Mouse (Mus musculus): ENCODE results near the gene Tchh. TPM values are rescaled to one million over a fixed set of nuclear protein-coding genes. Genes with fewer than 3 reads are reported as not detected.
A peak's percentile ranks its signal among the peaks of the same experiment; 100 is the strongest.

The Tchh gene
- polyA plus RNA-seq (2014; fragmentation: Nextera tagmentation; extraction: Ambion mirVana), result 1.1 TPM in 2 replicates

- ATAC-seq (ENCODE audit: insufficient read depth, low FRiP score, low TSS enrichment) (no peak), DNase-seq (ENCODE audit: low spot score) (no peak)
- H3K27ac ChIP-seq (ENCODE audit: low read depth, low read length), result no peak within 1 kb of the TSS
- no peak within 1 kb of the TSS for H3K4me2 ChIP-seq (ENCODE audit: low read depth)
- no peak within 1 kb of the TSS for H3K4me3 ChIP-seq (ENCODE audit: low read depth, low read length)
- no peak within 1 kb of the TSS for H3K9ac ChIP-seq (ENCODE audit: low read length)
- H3K9me3 ChIP-seq (ENCODE audit: control insufficient read depth, low read length), result no peaks in the 10 kb centered on the region
- 91% methylated on average over 1 of the region's 1 CpGs for WGBS
- no peaks in the 10 kb centered on the region for H3K36me3 ChIP-seq (ENCODE audit: control insufficient read depth, insufficient read depth, low read length)
- peaks cover 5% of the 10 kb centered on the region; the same call in 1 of the 2 replicates for H3K4me1 ChIP-seq (ENCODE audit: control insufficient read depth, insufficient read depth, low read length)
- peaks cover 27% of the 10 kb centered on the region for H3K27me3 ChIP-seq (ENCODE audit: control insufficient read depth, insufficient read depth, low read length)
Measured at GRCm38 (mm10) chr3:93442030-93442429, at the start of gene Tchh. Gene Tchh, plus strand, starts transcription at chr3:93442330.

GRCm38 (mm10) chr3:93393366-93393765 is 48.8 kb upstream of the Tchh start, which contains the start of gene Rptn:
Gene Rptn, plus strand, starts transcription at chr3:93393699.
- Histone ChIP-seq H3K27me3 (ENCODE audit: control insufficient read depth, insufficient read depth, low read length) (no peaks in the 10 kb centered on the region), H3K4me3 (ENCODE audit: low read depth, low read length) (no peak within 1 kb of the TSS), H3K4me2 (ENCODE audit: low read depth) (no peak within 1 kb of the TSS), H3K27ac (ENCODE audit: low read depth, low read length) (no peak within 1 kb of the TSS), H3K9me3 (ENCODE audit: control insufficient read depth, low read length) (no peaks in the 10 kb centered on the region), H3K9ac (ENCODE audit: low read length) (no peak within 1 kb of the TSS), H3K36me3 (ENCODE audit: control insufficient read depth, insufficient read depth, low read length) (no peaks in the 10 kb centered on the region), H3K4me1 (ENCODE audit: control insufficient read depth, insufficient read depth, low read length) (no peaks in the 10 kb centered on the region)
- ATAC-seq (ENCODE audit: insufficient read depth, low FRiP score, low TSS enrichment), result no peak
- no peak for DNase-seq (ENCODE audit: low spot score)
- 78% methylated on average over 2 of the region's 2 CpGs for WGBS

GRCm38 (mm10) chr3:93403936-93404335 is 38.2 kb upstream of the Tchh start:
- Histone ChIP-seq H3K36me3 (ENCODE audit: control insufficient read depth, insufficient read depth, low read length) (no peaks in the 10 kb centered on the region), H3K4me2 (ENCODE audit: low read depth) (no peak overlapping the region), H3K4me3 (ENCODE audit: low read depth, low read length) (no peak overlapping the region), H3K9ac (ENCODE audit: low read length) (no peak overlapping the region), H3K27ac (ENCODE audit: low read depth, low read length) (no peak overlapping the region), H3K4me1 (ENCODE audit: control insufficient read depth, insufficient read depth, low read length) (no peaks in the 10 kb centered on the region), H3K27me3 (ENCODE audit: control insufficient read depth, insufficient read depth, low read length) (no peaks in the 10 kb centered on the region), H3K9me3 (ENCODE audit: control insufficient read depth, low read length) (no peaks in the 10 kb centered on the region)
- DNase-seq (ENCODE audit: low spot score), result no peak
- 91% methylated on average over 3 of the region's 3 CpGs for WGBS
- no peak for ATAC-seq (ENCODE audit: insufficient read depth, low FRiP score, low TSS enrichment)

- ATAC-seq (ENCODE audit: insufficient read depth, low FRiP score, low TSS enrichment), result no peak
- Histone ChIP-seq H3K4me2 (ENCODE audit: low read depth) (no peak overlapping the region), H3K27me3 (ENCODE audit: control insufficient read depth, insufficient read depth, low read length) (no peaks in the 10 kb centered on the region), H3K9ac (ENCODE audit: low read length) (no peak overlapping the region), H3K4me3 (ENCODE audit: low read depth, low read length) (no peak overlapping the region), H3K36me3 (ENCODE audit: control insufficient read depth, insufficient read depth, low read length) (no peaks in the 10 kb centered on the region), H3K4me1 (ENCODE audit: control insufficient read depth, insufficient read depth, low read length) (no peaks in the 10 kb centered on the region), H3K27ac (ENCODE audit: low read depth, low read length) (no peak overlapping the region), H3K9me3 (ENCODE audit: control insufficient read depth, low read length) (no peaks in the 10 kb centered on the region)
- peak; percentile 25 for DNase-seq (ENCODE audit: low spot score)
- WGBS, result 41% methylated on average over 5 of the region's 5 CpGs
Measured at GRCm38 (mm10) chr3:93406992-93407391, 35.1 kb upstream of the Tchh start.

GRCm38 (mm10) chr3:93411905-93412304 is 30.2 kb upstream of the Tchh start:
- Histone ChIP-seq H3K27ac (ENCODE audit: low read depth, low read length) (no peak overlapping the region), H3K4me3 (ENCODE audit: low read depth, low read length) (no peak overlapping the region), H3K9ac (ENCODE audit: low read length) (no peak overlapping the region), H3K4me1 (ENCODE audit: control insufficient read depth, insufficient read depth, low read length) (no peaks in the 10 kb centered on the region), H3K27me3 (ENCODE audit: control insufficient read depth, insufficient read depth, low read length) (no peaks in the 10 kb centered on the region), H3K9me3 (ENCODE audit: control insufficient read depth, low read length) (no peaks in the 10 kb centered on the region), H3K4me2 (ENCODE audit: low read depth) (no peak overlapping the region), H3K36me3 (ENCODE audit: control insufficient read depth, insufficient read depth, low read length) (no peaks in the 10 kb centered on the region)
- DNase-seq (ENCODE audit: low spot score) (no peak), ATAC-seq (ENCODE audit: insufficient read depth, low FRiP score, low TSS enrichment) (no peak)
- WGBS, result 28% methylated on average over 2 of the region's 2 CpGs

GRCm38 (mm10) chr3:93431673-93432072 is 10.5 kb upstream of the Tchh start:
- ATAC-seq (ENCODE audit: insufficient read depth, low FRiP score, low TSS enrichment), result no peak
- Histone ChIP-seq H3K9ac (ENCODE audit: low read length) (no peak overlapping the region), H3K27me3 (ENCODE audit: control insufficient read depth, insufficient read depth, low read length) (no peaks in the 10 kb centered on the region), H3K4me1 (ENCODE audit: control insufficient read depth, insufficient read depth, low read length) (no peaks in the 10 kb centered on the region), H3K36me3 (ENCODE audit: control insufficient read depth, insufficient read depth, low read length) (no peaks in the 10 kb centered on the region), H3K4me2 (ENCODE audit: low read depth) (no peak overlapping the region), H3K27ac (ENCODE audit: low read depth, low read length) (no peak overlapping the region), H3K9me3 (ENCODE audit: control insufficient read depth, low read length) (no peaks in the 10 kb centered on the region), H3K4me3 (ENCODE audit: low read depth, low read length) (no peak overlapping the region)
- WGBS, result 46% methylated on average over 3 of the region's 3 CpGs
- no peak for DNase-seq (ENCODE audit: low spot score)

- DNase-seq (ENCODE audit: low spot score) (peak; percentile 66), ATAC-seq (ENCODE audit: insufficient read depth, low FRiP score, low TSS enrichment) (no peak)
- H3K4me2 ChIP-seq (ENCODE audit: low read depth), result peak overlapping the region; percentile 86
- no peaks in the 10 kb centered on the region for H3K9me3 ChIP-seq (ENCODE audit: control insufficient read depth, low read length)
- WGBS, result under 1% methylated on average over 38 of the region's 38 CpGs
- H3K4me1 ChIP-seq (ENCODE audit: control insufficient read depth, insufficient read depth, low read length), result peaks cover 5% of the 10 kb centered on the region; the same call in 1 of the 2 replicates
- peak overlapping the region; percentile 39 for H3K4me3 ChIP-seq (ENCODE audit: low read depth, low read length)
- H3K27ac ChIP-seq (ENCODE audit: low read depth, low read length), result no peak overlapping the region
- no peak overlapping the region; the same call in 1 of the 2 replicates for H3K9ac ChIP-seq (ENCODE audit: low read length)
- no peaks in the 10 kb centered on the region for H3K36me3 ChIP-seq (ENCODE audit: control insufficient read depth, insufficient read depth, low read length)
- peaks cover 33% of the 10 kb centered on the region for H3K27me3 ChIP-seq (ENCODE audit: control insufficient read depth, insufficient read depth, low read length)
Measured at GRCm38 (mm10) chr3:93443501-93444101, 1.5 kb downstream of the Tchh start.

- Histone ChIP-seq H3K4me1 (ENCODE audit: control insufficient read depth, insufficient read depth, low read length) (peaks cover 5% of the 10 kb centered on the region; the same call in 1 of the 2 replicates), H3K9me3 (ENCODE audit: control insufficient read depth, low read length) (no peaks in the 10 kb centered on the region), H3K4me3 (ENCODE audit: low read depth, low read length) (peak overlapping the region; percentile 39), H3K27ac (ENCODE audit: low read depth, low read length) (no peak overlapping the region), H3K36me3 (ENCODE audit: control insufficient read depth, insufficient read depth, low read length) (no peaks in the 10 kb centered on the region), H3K27me3 (ENCODE audit: control insufficient read depth, insufficient read depth, low read length) (peaks cover 33% of the 10 kb centered on the region), H3K4me2 (ENCODE audit: low read depth) (peak overlapping the region; percentile 86), H3K9ac (ENCODE audit: low read length) (peak overlapping the region; percentile 55)
- under 1% methylated on average over 56 of the region's 56 CpGs for WGBS
- DNase-seq (ENCODE audit: low spot score), result peak; percentile 83
- ATAC-seq (ENCODE audit: insufficient read depth, low FRiP score, low TSS enrichment), result peak; percentile 77
Measured at GRCm38 (mm10) chr3:93444343-93445164, 2.4 kb downstream of the Tchh start.

All from neural tube, embryonic 11.5 days (tissue).